Mouse (Mus musculus): ENCODE measurements around the gene Wipf1. TPM values are rescaled to one million over a fixed set of nuclear protein-coding genes. Genes with fewer than 3 reads are reported as not detected.
A peak's percentile ranks its signal among the peaks of the same experiment; 100 is the strongest.

The Wipf1 gene
- 31.9 and 37.6 TPM in 2 replicates for polyA plus RNA-seq (2011; ENCODE audit: insufficient read length, low read depth, missing spikeins)

- H3K4me3 ChIP-seq (ENCODE audit: insufficient read depth, low read length): peak within 1 kb of the TSS; percentile 85
- peak within 1 kb of the TSS; percentile 84 for H3K27ac ChIP-seq (ENCODE audit: insufficient read depth, low read length)
- H3K4me1 ChIP-seq (ENCODE audit: control insufficient read depth, insufficient read depth, low read length): peaks cover 10% of the 10 kb centered on the region
- TF ChIP-seq POLR2A (IDR thresholded peaks at IDR 0.05; ENCODE audit: low read depth, low read length) (peak; percentile 42), CTCF (IDR thresholded peaks at IDR 0.05; ENCODE audit: borderline replicate concordance, insufficient read depth, low read length) (no peak)
Observed at GRCm38 (mm10) chr2:73529356-73530330, at the start of gene Wipf1. Gene Wipf1, minus strand, starts transcription at chr2:73529734.

- TF ChIP-seq CTCF (IDR thresholded peaks at IDR 0.05; ENCODE audit: borderline replicate concordance, insufficient read depth, low read length) (no peak), POLR2A (IDR thresholded peaks at IDR 0.05; ENCODE audit: low read depth, low read length) (no peak)
- Histone ChIP-seq H3K4me1 (ENCODE audit: control insufficient read depth, insufficient read depth, low read length) (peaks cover 11% of the 10 kb centered on the region; the same call in 1 of the 2 replicates), H3K27ac (ENCODE audit: insufficient read depth, low read length) (no peak overlapping the region), H3K4me3 (ENCODE audit: insufficient read depth, low read length) (no peak overlapping the region)
Observed at GRCm38 (mm10) chr2:73579168-73579567, 49.6 kb upstream of the Wipf1 start.

- no peak overlapping the region for H3K4me3 ChIP-seq (ENCODE audit: insufficient read depth, low read length)
- TF ChIP-seq CTCF (IDR thresholded peaks at IDR 0.05; ENCODE audit: borderline replicate concordance, insufficient read depth, low read length) (no peak), POLR2A (IDR thresholded peaks at IDR 0.05; ENCODE audit: low read depth, low read length) (no peak)
- H3K4me1 ChIP-seq (ENCODE audit: control insufficient read depth, insufficient read depth, low read length): peaks cover 5% of the 10 kb centered on the region; the same call in 1 of the 2 replicates
- no peak overlapping the region for H3K27ac ChIP-seq (ENCODE audit: insufficient read depth, low read length)
Observed at GRCm38 (mm10) chr2:73574418-73574817, 44.9 kb upstream of the Wipf1 start.

GRCm38 (mm10) chr2:73573556-73573955, 44.0 kb upstream of the Wipf1 start:
- TF ChIP-seq CTCF (IDR thresholded peaks at IDR 0.05; ENCODE audit: borderline replicate concordance, insufficient read depth, low read length) (no peak), POLR2A (IDR thresholded peaks at IDR 0.05; ENCODE audit: low read depth, low read length) (no peak)
- H3K27ac ChIP-seq (ENCODE audit: insufficient read depth, low read length): no peak overlapping the region

GRCm38 (mm10) chr2:73572539-73573372, 43.2 kb upstream of the Wipf1 start:
- H3K4me3 ChIP-seq (ENCODE audit: insufficient read depth, low read length): no peak overlapping the region
- H3K27ac ChIP-seq (ENCODE audit: insufficient read depth, low read length): 0 out of 2 replicates have a peak overlapping the region, but pooled peaks have one; percentile 16
- H3K4me1 ChIP-seq (ENCODE audit: control insufficient read depth, insufficient read depth, low read length): peaks cover 5% of the 10 kb centered on the region; the same call in 1 of the 2 replicates
- TF ChIP-seq CTCF (IDR thresholded peaks at IDR 0.05; ENCODE audit: borderline replicate concordance, insufficient read depth, low read length): peak; percentile 82; the same call in 1 of the 2 replicates
- no peak for TF ChIP-seq POLR2A (IDR thresholded peaks at IDR 0.05; ENCODE audit: low read depth, low read length)

More at GRCm38 (mm10) chr2:73573556-73573955, 44.0 kb upstream of the Wipf1 start:
- Histone ChIP-seq H3K4me1 (ENCODE audit: control insufficient read depth, insufficient read depth, low read length) (peaks cover 5% of the 10 kb centered on the region; the same call in 1 of the 2 replicates), H3K4me3 (ENCODE audit: insufficient read depth, low read length) (no peak overlapping the region)

GRCm38 (mm10) chr2:73571901-73572300, 42.4 kb upstream of the Wipf1 start:
- Histone ChIP-seq H3K27ac (ENCODE audit: insufficient read depth, low read length) (no peak overlapping the region), H3K4me1 (ENCODE audit: control insufficient read depth, insufficient read depth, low read length) (peaks cover 5% of the 10 kb centered on the region; the same call in 1 of the 2 replicates), H3K4me3 (ENCODE audit: insufficient read depth, low read length) (no peak overlapping the region)
- no peak for TF ChIP-seq CTCF (IDR thresholded peaks at IDR 0.05; ENCODE audit: borderline replicate concordance, insufficient read depth, low read length)
- no peak for TF ChIP-seq POLR2A (IDR thresholded peaks at IDR 0.05; ENCODE audit: low read depth, low read length)

GRCm38 (mm10) chr2:73571304-73571703, 41.8 kb upstream of the Wipf1 start:
- H3K4me3 ChIP-seq (ENCODE audit: insufficient read depth, low read length): no peak overlapping the region
- H3K4me1 ChIP-seq (ENCODE audit: control insufficient read depth, insufficient read depth, low read length): peaks cover 5% of the 10 kb centered on the region; the same call in 1 of the 2 replicates
- TF ChIP-seq CTCF (IDR thresholded peaks at IDR 0.05; ENCODE audit: borderline replicate concordance, insufficient read depth, low read length): no peak
- no peak for TF ChIP-seq POLR2A (IDR thresholded peaks at IDR 0.05; ENCODE audit: low read depth, low read length)
- no peak overlapping the region for H3K27ac ChIP-seq (ENCODE audit: insufficient read depth, low read length)

GRCm38 (mm10) chr2:73566989-73567605, 37.6 kb upstream of the Wipf1 start:
- TF ChIP-seq CTCF (IDR thresholded peaks at IDR 0.05; ENCODE audit: borderline replicate concordance, insufficient read depth, low read length) (peak; percentile 80), POLR2A (IDR thresholded peaks at IDR 0.05; ENCODE audit: low read depth, low read length) (no peak)
- Histone ChIP-seq H3K4me1 (ENCODE audit: control insufficient read depth, insufficient read depth, low read length) (no peaks in the 10 kb centered on the region), H3K27ac (ENCODE audit: insufficient read depth, low read length) (no peak overlapping the region), H3K4me3 (ENCODE audit: insufficient read depth, low read length) (peak overlapping the region; percentile 28)

- Histone ChIP-seq H3K4me1 (ENCODE audit: control insufficient read depth, insufficient read depth, low read length) (no peaks in the 10 kb centered on the region), H3K4me3 (ENCODE audit: insufficient read depth, low read length) (no peak overlapping the region), H3K27ac (ENCODE audit: insufficient read depth, low read length) (no peak overlapping the region)
- TF ChIP-seq CTCF (IDR thresholded peaks at IDR 0.05; ENCODE audit: borderline replicate concordance, insufficient read depth, low read length) (0 out of 2 replicates have a peak, but pooled peaks have one; percentile 12), POLR2A (IDR thresholded peaks at IDR 0.05; ENCODE audit: low read depth, low read length) (no peak)
Observed at GRCm38 (mm10) chr2:73566162-73566561, 36.6 kb upstream of the Wipf1 start.
